ENCODE assay signal across 8 mouse cellular contexts in genomic region chr14:8214299-8215207, GRCm38 (mm10). TPM values are rescaled to one million over a fixed set of nuclear protein-coding genes. Genes with fewer than 3 reads are reported as not detected.
DNase-seq lines count a peak whose midpoint lies in the region; ATAC-seq and TF ChIP-seq lines count a peak whose summit lies in the region.

No protein-coding gene starts in this region.

- peak; percentile 64 for ATAC-seq in intestine, postnatal 0 days
- peak; percentile 60 for ATAC-seq in limb, embryonic 15.5 days (ENCODE audit: insufficient number of reproducible peaks, low FRiP score, low TSS enrichment, low read depth)
- ATAC-seq in midbrain, embryonic 15.5 days (replicated peaks), result peak; percentile 88
- peak; percentile 83 for ATAC-seq in stomach, embryonic 14.5 days (ENCODE audit: insufficient number of reproducible peaks, insufficient read depth, low FRiP score, low read depth)

- H3K27ac ChIP-seq in intestine, postnatal 0 days (ENCODE audit: low read depth, low read length), result peak overlapping the region; percentile 96
- peak overlapping the region; percentile 95 for H3K27ac ChIP-seq in limb, embryonic 15.5 days
- peak overlapping the region; percentile 91 for H3K27ac ChIP-seq in midbrain, embryonic 15.5 days
- peak overlapping the region; percentile 63 for H3K27ac ChIP-seq in stomach, embryonic 14.5 days (ENCODE audit: low read length)

- 3% methylated on average over 51 of the region's 63 CpGs for WGBS in intestine, postnatal 0 days
- 4% methylated on average over 53 of the region's 63 CpGs for WGBS in limb, embryonic 15.5 days
- WGBS in midbrain, embryonic 15.5 days, result 2% methylated on average over 56 of the region's 63 CpGs
- WGBS in stomach, embryonic 14.5 days, result 2% methylated on average over 63 of the region's 63 CpGs

- no peaks in the 10 kb centered on the region for H3K9me3 ChIP-seq in intestine, postnatal 0 days (ENCODE audit: control insufficient read depth)
- H3K9me3 ChIP-seq in limb, embryonic 15.5 days, result no peaks in the 10 kb centered on the region
- H3K9me3 ChIP-seq in midbrain, embryonic 15.5 days, result no peaks in the 10 kb centered on the region
- no peaks in the 10 kb centered on the region for H3K9me3 ChIP-seq in stomach, embryonic 14.5 days (ENCODE audit: control insufficient read depth, low read depth, low read length)

- H3K4me3 ChIP-seq in intestine, postnatal 0 days (ENCODE audit: low read depth, low read length), result peak overlapping the region; percentile 82
- peak overlapping the region; percentile 75 for H3K4me3 ChIP-seq in limb, embryonic 15.5 days
- peak overlapping the region; percentile 54 for H3K4me3 ChIP-seq in midbrain, embryonic 15.5 days
- H3K4me3 ChIP-seq in stomach, embryonic 14.5 days (ENCODE audit: low read depth, low read length), result peak overlapping the region; percentile 70

- peak overlapping the region; percentile 92 for H3K9ac ChIP-seq in intestine, postnatal 0 days (ENCODE audit: low read depth, low read length)
- peak overlapping the region; percentile 96 for H3K9ac ChIP-seq in limb, embryonic 15.5 days
- peak overlapping the region; percentile 79 for H3K9ac ChIP-seq in midbrain, embryonic 15.5 days
- peak overlapping the region; percentile 80 for H3K9ac ChIP-seq in stomach, embryonic 14.5 days (replicated peaks; ENCODE audit: low read depth, low read length)

- intact Hi-C loops in gastrocnemius, postnatal 36 days (cut with DNase I), result loop anchor here (5.0 kb wide), 1 partner anchor 42 kb away; the partner anchor contains the start of gene Pdhb

- H3K27me3 ChIP-seq in intestine, postnatal 0 days (replicated peaks; ENCODE audit: control insufficient read depth, insufficient read depth, low read length), result no peaks in the 10 kb centered on the region
- no peaks in the 10 kb centered on the region for H3K27me3 ChIP-seq in limb, embryonic 15.5 days
- H3K27me3 ChIP-seq in midbrain, embryonic 15.5 days (replicated peaks), result peaks cover 9% of the 10 kb centered on the region; the same call in 1 of the 2 replicates
- no peaks in the 10 kb centered on the region for H3K27me3 ChIP-seq in stomach, embryonic 14.5 days (ENCODE audit: control insufficient read depth, insufficient read depth, low read length)

- DNase-seq in 416B (ENCODE audit: low read depth), result peak; percentile 46
- DNase-seq in adrenal gland, adult 2 months, result peak; percentile 87
- DNase-seq in embryo, embryonic 11 days, result peak; percentile 88
- peak; percentile 59 to 67 for DNase-seq in gastrocnemius, postnatal 36 days

- TF ChIP-seq CTCF in intestine, postnatal 0 days (IDR thresholded peaks at IDR 0.05; ENCODE audit: low read depth), result no peak

- peak overlapping the region; percentile 84 for H3K4me2 ChIP-seq in intestine, postnatal 0 days (replicated peaks; ENCODE audit: low read depth)
- peak overlapping the region; percentile 88 for H3K4me2 ChIP-seq in limb, embryonic 15.5 days
- H3K4me2 ChIP-seq in midbrain, embryonic 15.5 days, result peak overlapping the region; percentile 81
- H3K4me2 ChIP-seq in stomach, embryonic 14.5 days (replicated peaks; ENCODE audit: low read depth, low read length), result peak overlapping the region; percentile 90

- no peaks in the 10 kb centered on the region for H3K4me1 ChIP-seq in intestine, postnatal 0 days (replicated peaks; ENCODE audit: control insufficient read depth, insufficient read depth, low read length)
- H3K4me1 ChIP-seq in limb, embryonic 15.5 days, result peaks cover 16% of the 10 kb centered on the region
- peaks cover 26% of the 10 kb centered on the region for H3K4me1 ChIP-seq in midbrain, embryonic 15.5 days
- 0 out of 2 replicates have a peak, but pooled peaks cover 4% of the 10 kb centered on the region for H3K4me1 ChIP-seq in stomach, embryonic 14.5 days (ENCODE audit: control insufficient read depth, insufficient read depth, low read length)

- H3K36me3 ChIP-seq in intestine, postnatal 0 days (ENCODE audit: control insufficient read depth, insufficient read depth), result no peaks in the 10 kb centered on the region
- H3K36me3 ChIP-seq in limb, embryonic 15.5 days, result no peaks in the 10 kb centered on the region
- no peaks in the 10 kb centered on the region for H3K36me3 ChIP-seq in midbrain, embryonic 15.5 days (replicated peaks)
- H3K36me3 ChIP-seq in stomach, embryonic 14.5 days (ENCODE audit: control insufficient read depth, insufficient read depth, low read length), result no peaks in the 10 kb centered on the region

RNA-seq across cellular contexts. Expression of gene Kctd6, which starts 0.6 kb away (rescaled TPM):
- total RNA-seq in adrenal gland, adult 2 months (2021), result 10 to 100 TPM; 14.3 to 16.3 TPM
- polyA plus RNA-seq in adrenal gland, adult 2 months (2012; rRNA removed), result 3.6 and 4.0 TPM in 2 replicates
- total RNA-seq in gastrocnemius, postnatal 36 days (2021), result 1 to 10 TPM; 5.7 to 7.7 TPM
- polyA plus RNA-seq in intestine, postnatal 0 days (2015; fragmentation: Nextera tagmentation; extraction: Ambion mirVana), result 18.8 and 19.5 TPM in 2 replicates
- 8.9 and 11.2 TPM in 2 replicates for polyA plus RNA-seq in limb, embryonic 15.5 days (2015; fragmentation: Nextera tagmentation; extraction: Ambion mirVana)
- 18.3 and 19.6 TPM in 2 replicates for polyA plus RNA-seq in midbrain, embryonic 15.5 days (2015; fragmentation: Nextera tagmentation; extraction: Ambion mirVana)
- 4.8 and 7.1 TPM in 2 replicates for polyA plus RNA-seq in stomach, embryonic 14.5 days (2014; fragmentation: Nextera tagmentation; extraction: Ambion mirVana)

RNA-seq across cellular contexts. Expression of gene Pdhb, which starts 41.7 kb away (rescaled TPM):
- 100 to 1,000 TPM; 325 to 340 TPM for total RNA-seq in adrenal gland, adult 2 months (2021)
- polyA plus RNA-seq in adrenal gland, adult 2 months (2012; rRNA removed), result 44.5 and 51.2 TPM in 2 replicates
- 100 to 1,000 TPM; 307 to 316 TPM for total RNA-seq in gastrocnemius, postnatal 36 days (2021)
- polyA plus RNA-seq in intestine, postnatal 0 days (2015; fragmentation: Nextera tagmentation; extraction: Ambion mirVana), result 140 and 149 TPM in 2 replicates
- polyA plus RNA-seq in limb, embryonic 15.5 days (2015; fragmentation: Nextera tagmentation; extraction: Ambion mirVana), result 171 and 200 TPM in 2 replicates
- 245 TPM in 2 replicates for polyA plus RNA-seq in midbrain, embryonic 15.5 days (2015; fragmentation: Nextera tagmentation; extraction: Ambion mirVana)
- polyA plus RNA-seq in stomach, embryonic 14.5 days (2014; fragmentation: Nextera tagmentation; extraction: Ambion mirVana), result 177 and 185 TPM in 2 replicates

RNA-seq across cellular contexts. Expression of gene Acox2, which starts 44.6 kb away (rescaled TPM):
- total RNA-seq in adrenal gland, adult 2 months (2021), result under 1 TPM in 1 of 2 experiments, not detected in 1; 0.78 TPM
- polyA plus RNA-seq in adrenal gland, adult 2 months (2012; rRNA removed), result 0.46 and 1.9 TPM in 2 replicates
- under 1 TPM in 1 of 2 experiments, not detected in 1; 0.37 TPM for total RNA-seq in gastrocnemius, postnatal 36 days (2021)
- 9.3 and 10.8 TPM in 2 replicates for polyA plus RNA-seq in intestine, postnatal 0 days (2015; fragmentation: Nextera tagmentation; extraction: Ambion mirVana)
- polyA plus RNA-seq in limb, embryonic 15.5 days (2015; fragmentation: Nextera tagmentation; extraction: Ambion mirVana), result 0.16 and 0.70 TPM in 2 replicates
- not detected in 2 replicates for polyA plus RNA-seq in midbrain, embryonic 15.5 days (2015; fragmentation: Nextera tagmentation; extraction: Ambion mirVana)
- polyA plus RNA-seq in stomach, embryonic 14.5 days (2014; fragmentation: Nextera tagmentation; extraction: Ambion mirVana), result 0.34 TPM in 1 of 2 replicates, not detected in the other

Comparison
In these comparisons a context has a peak if more than half of its experiments do, and no peak if none do; other contexts are left out.
1. Peak in every context shown above with its lines: DNase-seq, ATAC-seq, H3K4me3 ChIP-seq and H3K27ac ChIP-seq.